Mouse (Mus musculus) kidney, postnatal 10 days (tissue): ENCODE data around the gene Ces3a.
"Not testable (repeated sequence)": the region's sequence is repeated elsewhere in the genome, so short reads cannot be mapped to it uniquely, and the experiment has no call there.

ENCODE experiments used
- DNase-seq: peaks from one replicate; pipeline ENCODE4 v3.0.0; 2021; ENCODE audit warnings: mixed read lengths

Gene Ces3a

GRCm38 (mm10) chr8:105048371-105048854, at the start of gene Ces3a:
Gene Ces3a, plus strand, starts transcription at chr8:105048601.
- DNase-seq = no peak

GRCm38 (mm10) chr8:104999183-104999582, 49.2 kb upstream of the Ces3a start:
- no peak for DNase-seq

GRCm38 (mm10) chr8:105000586-105000985, 47.8 kb upstream of the Ces3a start, which contains the start of gene Ces2h:
Gene Ces2h, plus strand, starts transcription at chr8:105000853.
- DNase-seq = peak; percentile 64

GRCm38 (mm10) chr8:105010000-105010399, 38.4 kb upstream of the Ces3a start:
- peak; percentile 9 for DNase-seq

GRCm38 (mm10) chr8:105011136-105011535, 37.3 kb upstream of the Ces3a start:
- DNase-seq = peak; percentile 17

- no peak for DNase-seq
These were observed 34.0 kb upstream of the Ces3a start for GRCm38 (mm10) chr8:105014391-105014790.

- no peak for DNase-seq
These were observed 26.4 kb upstream of the Ces3a start for GRCm38 (mm10) chr8:105021954-105022353.

GRCm38 (mm10) chr8:105023087-105023486, 25.3 kb upstream of the Ces3a start:
- DNase-seq = peak; percentile 32

GRCm38 (mm10) chr8:105025050-105025449, 23.4 kb upstream of the Ces3a start:
- DNase-seq = peak; percentile 23

- no peak for DNase-seq
These were observed 4.9 kb upstream of the Ces3a start for GRCm38 (mm10) chr8:105043510-105043909.

- no peak for DNase-seq
These were observed 2.5 kb upstream of the Ces3a start for GRCm38 (mm10) chr8:105045824-105046401.

- no peak for DNase-seq
These were observed 7.8 kb downstream of the Ces3a start for GRCm38 (mm10) chr8:105056211-105056610.

GRCm38 (mm10) chr8:105060056-105060455, 11.7 kb downstream of the Ces3a start:
- DNase-seq = no peak

- DNase-seq = peak; percentile 67
These were observed 18.4 kb downstream of the Ces3a start for GRCm38 (mm10) chr8:105066761-105067160.

- not testable (repeated sequence) for DNase-seq
These were observed 19.5 kb downstream of the Ces3a start for GRCm38 (mm10) chr8:105067905-105068304.

- DNase-seq = no peak
These were observed 20.6 kb downstream of the Ces3a start for GRCm38 (mm10) chr8:105068971-105069370.

- no peak for DNase-seq
These were observed 28.2 kb downstream of the Ces3a start for GRCm38 (mm10) chr8:105076601-105077000.

- DNase-seq = no peak
These were observed 28.7 kb downstream of the Ces3a start for GRCm38 (mm10) chr8:105077071-105077470.

- DNase-seq = no peak
These were observed 30.2 kb downstream of the Ces3a start for GRCm38 (mm10) chr8:105078591-105078990.

GRCm38 (mm10) chr8:105080814-105081336, 32.5 kb downstream of the Ces3a start:
- DNase-seq = no peak

- no peak for DNase-seq
These were observed 35.1 kb downstream of the Ces3a start, which contains the start of gene Ces3b for GRCm38 (mm10) chr8:105083449-105084050. Gene Ces3b, plus strand, starts transcription at chr8:105083753.

GRCm38 (mm10) chr8:105088166-105088565, 39.8 kb downstream of the Ces3a start:
- not testable (repeated sequence) for DNase-seq

- DNase-seq = no peak
These were observed 40.2 kb downstream of the Ces3a start for GRCm38 (mm10) chr8:105088581-105088980.

GRCm38 (mm10) chr8:105093992-105094391, 45.6 kb downstream of the Ces3a start:
- DNase-seq = no peak
